Mouse (Mus musculus) heart, postnatal 4 days (tissue): ENCODE data around the gene Bhlhe23. TPM values are rescaled to one million over a fixed set of nuclear protein-coding genes. Genes with fewer than 3 reads are reported as not detected.

Source experiments
- DNase-seq: peaks from one replicate; pipeline ENCODE4 v3.0.0; 2021
- total RNA-seq, 2 experiments: library from RNA; stranded (reverse); gene quantifications; 2 replicates each; pipeline ENCODE4 v1.2.3; 2021

Gene Bhlhe23
- total RNA-seq, 2 experiments from 2014 or later: not detected

DNA sequence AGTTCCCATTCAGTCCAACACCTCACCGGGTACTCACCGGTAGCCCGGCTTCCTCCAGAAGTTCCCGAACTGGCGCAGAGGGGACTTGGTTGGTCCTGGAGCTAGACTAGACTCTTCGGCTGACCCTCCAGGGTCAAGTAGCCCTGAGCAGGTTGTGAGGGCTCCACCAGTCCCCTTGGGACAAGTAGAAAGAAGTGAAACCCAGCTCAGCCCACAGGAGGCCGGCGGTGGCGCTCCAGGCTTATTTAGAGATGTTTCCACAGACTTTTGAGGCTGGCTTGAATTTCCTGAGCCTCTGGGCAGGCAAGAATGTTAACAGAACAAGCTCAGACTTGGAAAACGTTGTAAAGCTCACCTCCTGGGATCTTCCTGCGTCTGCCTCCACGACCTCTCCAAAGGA, 1.5 kb downstream of the Bhlhe23 start:
- DNase-seq: no peak

DNA sequence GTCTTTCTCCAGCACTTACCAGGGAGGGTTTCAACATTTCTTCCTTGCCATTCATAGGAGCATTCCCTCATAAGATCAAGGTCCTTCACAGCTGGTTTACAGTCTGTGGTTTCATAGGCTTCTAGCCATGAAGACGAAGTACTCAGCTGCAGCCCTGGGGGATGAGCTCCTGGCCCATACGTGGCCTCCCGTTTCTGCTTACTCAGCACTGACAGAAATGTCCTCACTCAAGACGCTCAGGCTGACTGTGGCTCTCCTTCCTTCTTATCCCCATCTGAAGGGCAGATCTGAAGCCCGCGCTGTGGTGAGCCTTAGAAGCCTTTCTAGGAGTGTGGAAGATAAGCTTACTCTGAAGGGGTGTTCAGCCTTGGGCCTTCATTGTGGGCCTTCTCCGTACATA, 11.0 kb downstream of the Bhlhe23 start:
- no peak for DNase-seq

- DNase-seq: no peak
Observed at GRCm38 (mm10) chr2:180764986-180765385, 11.7 kb downstream of the Bhlhe23 start.

DNA sequence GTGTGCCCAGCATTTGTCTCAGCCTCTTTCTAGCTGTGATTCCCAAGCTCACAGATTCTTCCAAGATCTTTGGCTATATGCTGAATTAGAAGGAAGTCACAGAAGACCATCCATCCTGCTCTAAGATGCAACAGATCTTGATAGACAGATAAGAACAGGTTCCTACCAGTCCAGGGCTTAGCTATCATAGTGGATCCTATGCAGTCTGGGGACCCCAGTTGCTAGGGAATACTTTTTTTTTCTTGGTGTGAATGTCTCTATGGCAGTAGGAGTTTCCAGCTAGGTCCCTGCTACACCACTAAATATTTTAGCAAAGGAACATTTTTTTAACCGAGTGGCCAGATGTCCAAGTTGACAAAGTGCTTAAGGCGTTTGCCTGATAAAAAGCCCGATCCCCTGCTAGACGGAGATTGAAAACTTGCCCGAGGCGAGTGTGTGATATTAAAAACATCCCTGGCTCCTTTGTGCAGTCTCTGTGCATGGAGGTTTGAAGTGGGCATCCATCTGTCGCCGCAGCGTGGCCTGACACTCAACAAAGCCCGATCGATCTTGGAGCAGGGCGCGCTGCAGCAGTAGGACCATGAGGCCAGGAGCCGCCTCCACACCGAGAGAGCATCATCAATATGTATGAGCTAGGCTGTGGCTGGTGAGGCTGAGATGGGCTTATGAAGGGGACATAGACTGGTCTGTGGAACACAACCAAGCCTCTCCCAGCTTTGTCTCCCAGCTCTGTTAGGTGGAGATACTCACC, 18.0 kb downstream of the Bhlhe23 start:
- DNase-seq: no peak

GRCm38 (mm10) chr2:180756786-180757185, 19.9 kb downstream of the Bhlhe23 start:
- DNase-seq: no peak

DNA sequence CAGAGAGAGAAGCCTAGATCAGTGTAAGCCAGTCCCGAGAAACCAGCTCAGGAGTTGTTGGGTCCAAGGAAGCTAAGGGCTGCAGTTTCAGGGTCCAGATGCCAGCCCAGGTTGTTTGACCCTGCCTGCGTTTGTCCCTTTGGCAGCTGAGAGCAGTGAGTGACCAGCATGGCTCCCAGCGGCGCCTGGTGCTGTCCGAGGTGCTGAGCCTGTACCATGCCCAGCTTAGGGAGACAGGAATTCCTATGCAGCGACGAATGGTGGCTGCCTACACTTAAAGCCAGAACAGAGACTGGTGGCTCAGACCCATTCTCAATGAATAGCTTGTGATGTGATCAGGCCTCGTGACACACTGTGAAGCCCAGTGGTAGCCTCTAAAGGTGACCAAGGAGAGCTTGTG, 20.8 kb downstream of the Bhlhe23 start:
- peak; percentile 83 for DNase-seq

GRCm38 (mm10) chr2:180754976-180755688, 21.6 kb downstream of the Bhlhe23 start:
- no peak for DNase-seq

- DNase-seq: no peak
Observed at GRCm38 (mm10) chr2:180748904-180749303, 27.8 kb downstream of the Bhlhe23 start.

- no peak for DNase-seq
Observed at GRCm38 (mm10) chr2:180746569-180747192, 30.0 kb downstream of the Bhlhe23 start.

- DNase-seq: peak; percentile 93
Observed at GRCm38 (mm10) chr2:180745248-180745927, 31.3 kb downstream of the Bhlhe23 start.

DNA sequence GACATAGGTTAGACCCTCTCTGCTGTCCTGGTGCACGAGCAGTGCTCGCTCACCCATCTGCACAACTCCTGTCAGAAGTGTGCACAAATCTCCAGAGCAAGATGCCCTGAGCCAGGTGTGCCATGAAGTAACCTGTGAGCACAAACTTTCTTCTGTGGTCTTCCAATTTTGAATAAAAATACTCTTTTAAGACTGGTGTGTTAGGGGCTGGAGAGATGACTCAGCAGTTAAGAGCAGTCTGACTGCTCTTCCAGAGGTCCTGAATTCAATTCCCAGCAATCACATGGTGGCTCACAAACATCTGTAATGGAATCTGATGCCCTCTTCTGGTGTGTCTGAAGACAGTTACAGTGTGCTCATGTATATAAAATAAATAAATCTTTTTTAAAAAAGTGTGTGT, 33.4 kb downstream of the Bhlhe23 start:
- no peak for DNase-seq

DNA sequence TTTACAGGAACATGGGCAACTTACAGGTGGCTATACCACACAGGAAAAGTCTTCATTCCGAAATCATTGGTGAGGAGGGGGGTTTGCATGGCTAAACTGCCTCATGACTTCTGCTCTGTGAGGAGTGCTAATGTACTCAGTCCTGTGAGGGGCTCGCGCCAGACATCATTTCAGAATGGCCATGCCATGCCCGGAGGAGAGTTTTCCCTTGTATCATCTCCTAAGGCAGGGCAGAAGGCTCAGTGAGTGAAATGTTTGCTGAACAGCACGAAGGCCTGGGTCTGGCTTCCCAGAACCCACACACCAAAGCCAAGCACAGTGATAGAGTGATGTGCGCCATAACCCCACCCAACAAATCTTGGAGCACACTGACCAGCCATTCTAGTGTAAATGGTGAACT, 33.9 kb downstream of the Bhlhe23 start:
- no peak for DNase-seq

- no peak for DNase-seq
Observed at GRCm38 (mm10) chr2:180741421-180741820, 35.3 kb downstream of the Bhlhe23 start.

- no peak for DNase-seq
Observed at GRCm38 (mm10) chr2:180740349-180740748, 36.4 kb downstream of the Bhlhe23 start.

DNA sequence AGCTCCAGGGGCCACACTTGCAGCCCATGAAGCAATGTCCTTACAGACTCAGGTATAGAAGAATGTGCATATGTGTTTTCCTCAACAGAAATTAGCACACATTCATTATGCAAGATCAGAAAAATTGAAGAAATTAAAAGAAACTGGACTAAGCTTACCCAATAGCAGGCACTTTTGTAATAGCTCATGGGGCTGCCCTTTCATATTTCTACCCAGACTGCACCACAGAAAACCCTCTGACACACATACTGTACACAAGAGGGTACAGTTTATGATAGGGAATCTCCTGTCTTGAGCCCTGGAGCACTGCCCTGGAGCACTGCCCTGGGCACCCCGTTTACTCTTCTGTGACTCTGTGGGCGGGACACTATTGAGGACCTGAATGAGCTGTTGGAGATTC, 38.7 kb downstream of the Bhlhe23 start:
- no peak for DNase-seq

DNA sequence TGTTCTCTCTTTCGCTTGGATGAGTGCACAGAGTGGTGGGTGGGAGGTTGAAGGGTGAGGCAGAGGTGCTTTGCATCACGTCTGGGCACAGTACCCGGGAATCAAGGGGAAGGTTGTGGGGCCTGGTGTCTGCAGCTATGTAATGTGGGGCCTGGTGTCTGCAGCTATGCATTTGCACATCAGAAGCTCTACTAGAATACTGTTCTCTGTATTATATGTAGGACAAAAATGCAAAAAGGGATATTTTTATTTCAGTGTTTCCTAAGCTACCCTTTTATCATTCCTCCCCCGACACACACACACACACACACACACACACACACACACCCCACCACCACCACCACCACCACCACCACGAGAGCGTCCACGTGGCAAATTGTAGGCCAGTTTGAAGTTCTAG, 41.5 kb downstream of the Bhlhe23 start:
- no peak for DNase-seq

DNA sequence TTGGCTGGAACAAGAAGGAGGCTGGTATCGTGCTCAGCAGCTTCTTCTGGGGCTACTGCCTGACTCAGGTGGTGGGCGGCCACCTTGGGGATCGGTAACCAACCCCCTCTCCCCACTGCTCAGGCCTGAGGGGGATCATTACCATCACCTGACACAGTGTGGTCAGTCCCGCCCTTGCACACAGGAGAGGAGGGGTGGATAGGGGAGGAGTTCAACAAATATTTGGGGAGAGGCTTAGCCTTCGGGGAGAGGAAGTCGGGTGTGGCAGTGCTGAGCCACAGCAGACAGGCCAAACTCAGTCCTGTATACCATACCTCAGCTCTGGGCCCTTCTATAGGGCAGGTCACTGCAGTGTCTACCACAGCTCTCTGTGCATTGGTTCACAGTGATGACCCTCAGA, 44.7 kb downstream of the Bhlhe23 start:
- DNase-seq: no peak

DNA sequence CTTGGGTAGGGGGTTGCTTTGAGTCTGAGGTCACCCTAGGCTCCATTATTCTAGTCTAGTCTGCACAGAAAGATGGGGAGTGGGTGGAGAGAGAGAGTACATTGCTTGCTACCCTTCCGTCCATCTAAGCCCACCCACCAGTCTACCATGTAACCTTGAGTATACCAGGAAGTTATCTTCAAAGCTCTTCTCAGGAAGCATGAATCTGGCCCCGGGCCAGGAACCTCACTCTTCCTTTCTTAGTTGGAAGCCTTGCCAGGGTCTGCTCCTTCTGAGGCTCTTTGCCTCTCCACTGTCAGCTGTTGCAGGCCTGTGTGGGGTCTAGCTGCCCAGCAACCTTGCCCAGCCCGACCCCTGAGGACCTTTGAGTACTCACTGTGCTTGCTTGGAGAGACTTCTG, 45.7 kb downstream of the Bhlhe23 start:
- DNase-seq: no peak

DNA sequence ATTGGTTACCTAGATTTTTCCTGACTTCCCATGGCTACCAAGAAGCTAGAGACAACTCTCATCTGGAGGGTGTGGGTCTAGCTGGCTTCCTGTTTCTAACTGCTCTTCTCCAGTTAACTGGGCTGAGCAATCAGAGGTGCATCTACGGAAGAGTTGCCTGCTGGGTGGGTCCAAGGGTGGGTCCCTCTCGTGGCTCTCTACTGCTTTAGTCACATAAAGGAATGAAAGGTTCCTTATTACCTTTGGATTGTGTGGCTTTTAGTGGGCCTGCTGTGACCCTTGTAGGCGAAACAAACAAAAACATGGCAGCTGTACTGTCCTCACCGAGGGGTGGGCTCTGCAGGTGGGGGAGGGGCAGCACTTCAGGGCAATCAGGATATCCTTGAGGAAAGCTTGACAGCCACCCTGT, 49.1 kb downstream of the Bhlhe23 start:
- DNase-seq: no peak

DNA sequence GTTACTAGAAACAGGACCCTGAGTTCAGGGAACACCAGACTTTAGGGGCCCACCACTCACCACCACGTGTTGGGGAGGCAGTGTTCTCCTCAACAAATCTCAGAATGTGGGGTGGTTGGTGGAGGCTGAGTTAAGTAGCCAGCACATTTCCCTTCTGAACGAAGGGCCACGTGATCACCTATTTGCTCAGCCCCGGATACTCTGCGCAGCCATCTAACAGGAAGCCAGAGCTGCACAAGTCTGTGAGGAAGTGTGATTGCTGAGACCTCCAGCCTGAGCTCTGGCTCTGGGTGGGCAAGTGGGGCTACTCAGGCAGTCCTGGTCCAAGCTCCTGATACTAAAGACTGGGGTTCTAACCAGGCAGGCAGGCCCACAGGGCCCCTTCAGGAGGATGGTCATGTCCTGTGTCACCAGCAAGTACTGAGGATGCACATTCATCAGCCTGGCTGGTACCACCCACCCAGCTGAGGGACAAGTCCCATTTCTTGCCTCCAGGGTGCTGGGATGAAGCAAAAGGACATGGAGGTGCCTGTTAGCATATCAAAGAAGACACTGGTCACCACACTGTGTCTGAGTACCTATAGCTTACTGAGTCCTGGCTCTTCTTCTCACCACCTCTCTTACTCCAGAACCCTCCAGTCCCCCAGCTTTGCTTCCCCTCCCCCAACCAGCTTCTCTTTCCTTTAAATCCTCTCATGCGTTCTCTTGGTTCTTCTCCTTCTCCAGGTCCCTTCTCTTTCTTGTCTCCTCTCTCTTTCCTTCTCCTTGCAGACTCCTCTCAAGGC, 49.9 kb downstream of the Bhlhe23 start:
- no peak for DNase-seq

DNA sequence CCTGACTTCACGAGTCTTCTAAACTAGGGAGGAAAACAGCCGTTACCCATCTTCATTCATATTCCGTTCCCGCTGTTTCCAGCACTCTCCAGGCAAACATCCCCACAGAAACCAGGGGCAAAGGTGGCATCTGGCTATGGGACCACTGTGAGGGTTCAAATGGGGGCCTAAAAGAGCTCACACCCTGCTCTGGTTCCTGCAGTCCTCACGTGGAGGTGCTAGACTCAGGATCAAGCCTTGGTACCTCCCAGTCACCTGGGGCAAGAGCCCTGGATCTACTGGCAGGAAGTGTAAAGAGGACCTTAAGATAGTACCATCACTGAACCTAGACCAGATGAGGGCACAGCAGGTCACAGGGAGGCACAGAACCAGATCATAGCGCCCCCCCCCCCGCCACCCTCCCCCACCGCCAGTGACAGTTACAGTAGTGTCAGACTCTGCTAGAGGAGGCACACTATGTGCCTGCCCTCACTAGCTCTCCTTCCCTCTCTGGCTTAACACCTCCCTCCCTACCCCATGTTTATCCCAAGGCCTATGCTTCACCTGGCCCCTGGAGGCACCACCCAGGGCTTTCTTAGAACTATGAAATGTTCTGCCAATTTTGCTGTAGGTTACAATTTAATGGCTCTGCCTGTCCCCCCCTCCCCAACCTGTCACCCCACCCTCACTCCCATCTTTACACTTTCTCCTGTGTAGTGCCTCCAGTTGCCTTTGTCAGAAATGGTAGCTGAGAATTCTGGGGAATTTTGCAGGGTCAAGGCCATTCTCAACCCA, 50.7 kb downstream of the Bhlhe23 start:
- DNase-seq: no peak

- no peak for DNase-seq
Observed at GRCm38 (mm10) chr2:180725414-180725778, 51.3 kb downstream of the Bhlhe23 start.
